Mouse (Mus musculus) heart, postnatal 0 days (tissue): ENCODE results near the gene Fam83c.

Experiments
- CTCF ChIP-seq: IDR thresholded peaks from 2 replicates; pipeline ENCODE4 v1.5.1; 2016; ENCODE audit warnings: antibody characterized with exemption, control low read depth, low read depth
- EP300 ChIP-seq: IDR thresholded peaks from 2 replicates; pipeline ENCODE4 v1.6.1; 2016; ENCODE audit warnings: antibody characterized with exemption, low read depth

GRCm38 (mm10) chr2:155882087-155882486, 47.4 kb upstream of the Fam83c start:
- TF ChIP-seq EP300 = no peak
- no peak for TF ChIP-seq CTCF
